Mouse (Mus musculus) heart, embryonic 11.5 days (tissue): ENCODE results near the gene Nip7. TPM values are rescaled to one million over a fixed set of nuclear protein-coding genes. Genes with fewer than 3 reads are reported as not detected.

ENCODE experiments used
- ATAC-seq: fragments of 200-750 bp; cut with Nextera tagmentation; replicated peaks from 2 replicates; pipeline ENCODE4 v1.8.0; 2017; ENCODE audit warnings: moderate library complexity; ENCODE audit not compliant: insufficient number of reproducible peaks, low FRiP score, low TSS enrichment
- H3K27ac ChIP-seq: fragments of 300-500 bp; sonication (generic); 2 replicates; pipeline ENCODE4 v1.5.1; 2014; ENCODE audit warnings: mild to moderate bottlenecking, low read depth, low read length
- H3K27me3 ChIP-seq: fragments of 300-500 bp; sonication (generic); 2 replicates; pipeline ENCODE4 v1.6.1; 2014; ENCODE audit warnings: mild to moderate bottlenecking, low read length, mixed read lengths; ENCODE audit not compliant: control insufficient read depth, insufficient read depth
- H3K36me3 ChIP-seq: fragments of 300-500 bp; sonication (generic); 2 replicates; pipeline ENCODE4 v1.6.1; 2014; ENCODE audit warnings: mild to moderate bottlenecking, low read length, moderate library complexity, mixed read lengths; ENCODE audit not compliant: control insufficient read depth, insufficient read depth
- H3K4me1 ChIP-seq: fragments of 300-500 bp; sonication (generic); 2 replicates; pipeline ENCODE4 v1.6.1; 2014; ENCODE audit warnings: low read length; ENCODE audit not compliant: control insufficient read depth, insufficient read depth
- H3K4me2 ChIP-seq: fragments of 300-500 bp; sonication (generic); 2 replicates; pipeline ENCODE4 v1.6.1; 2014; ENCODE audit warnings: mild to moderate bottlenecking, moderate library complexity
- H3K4me3 ChIP-seq: fragments of 300-500 bp; sonication (generic); 2 replicates; pipeline ENCODE4 v1.5.1; 2014; ENCODE audit warnings: low read depth, low read length
- H3K9ac ChIP-seq: fragments of 300-500 bp; sonication (generic); 2 replicates; pipeline ENCODE4 v1.6.1; 2014; ENCODE audit warnings: mild to moderate bottlenecking, low read depth, low read length, moderate library complexity
- H3K9me3 ChIP-seq: fragments of 300-500 bp; sonication (generic); replicated peaks from 2 replicates; pipeline ENCODE4 v1.6.1; 2016; ENCODE audit warnings: low read length; ENCODE audit not compliant: control insufficient read depth
- WGBS: fragments of 180-500 bp; shearing (Covaris S2); extraction: QIAGEN DNeasy Blood & Tissue Kit; methylation state at CpG from one replicate; pipeline ENCODE4 v1.1.7; 2014; ENCODE audit not compliant: insufficient replicate concordance; 5-methylcytosine and 5-hydroxymethylcytosine counted together
- polyA plus RNA-seq: library from polyadenylated mRNA; unstranded; fragments of >200 nt; fragmentation: Nextera tagmentation; extraction: Ambion mirVana; gene quantifications from 2 replicates; pipeline ENCODE4 v1.2.1, GENCODE M21; 2014

Gene Nip7
- polyA plus RNA-seq, 1 experiment from 2014 or later = 66.9 TPM

DNA sequence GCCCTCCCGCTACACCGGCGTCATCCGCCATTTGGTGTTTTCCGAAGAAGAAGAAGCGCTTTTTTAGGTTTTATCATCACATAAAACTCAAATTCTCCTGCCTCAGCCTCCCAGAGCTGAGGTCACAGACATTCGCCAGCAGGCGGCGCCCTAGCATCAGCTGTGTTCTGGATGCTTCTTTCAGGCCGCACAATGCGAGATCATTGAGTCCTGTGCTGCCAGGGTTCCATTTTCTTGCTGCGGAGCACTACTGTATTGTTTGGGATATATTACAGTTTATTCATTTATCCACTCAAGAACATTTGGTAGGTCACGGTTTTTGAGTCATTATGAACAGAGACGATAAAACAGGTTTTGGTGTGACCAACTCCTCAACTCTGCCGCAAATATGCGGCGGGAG, 28.7 kb downstream of the Nip7 start:
- no peak overlapping the region for H3K9ac ChIP-seq
- peaks cover 41% of the 10 kb centered on the region for H3K36me3 ChIP-seq
- no peak overlapping the region for H3K4me3 ChIP-seq
- no peak for ATAC-seq
- no peak overlapping the region for H3K27ac ChIP-seq
- H3K4me2 ChIP-seq = no peak overlapping the region
- H3K4me1 ChIP-seq = no peaks in the 10 kb centered on the region
- H3K9me3 ChIP-seq = no peaks in the 10 kb centered on the region
- no peaks in the 10 kb centered on the region for H3K27me3 ChIP-seq
- 98% methylated on average over 17 of the region's 17 CpGs for WGBS

DNA sequence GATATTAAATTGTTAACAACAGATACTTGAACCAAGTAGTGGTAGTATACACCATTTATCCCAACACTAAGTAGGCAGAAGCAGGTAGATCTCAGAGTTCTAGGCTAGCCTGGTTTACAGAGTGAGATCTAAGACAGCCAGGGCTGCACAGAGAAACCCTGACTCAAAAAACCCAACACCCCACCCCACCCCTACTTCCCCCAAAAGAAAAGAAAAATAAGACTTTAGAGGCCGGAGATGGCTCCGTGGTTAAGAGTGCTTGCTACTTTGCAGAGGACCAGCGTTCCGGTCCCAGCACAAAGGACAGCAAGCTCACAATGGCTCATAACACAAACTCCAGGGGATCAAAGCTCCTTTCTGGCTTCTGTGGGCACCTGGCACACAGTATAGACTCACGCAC, 29.3 kb downstream of the Nip7 start:
- Histone ChIP-seq H3K36me3 (peaks cover 36% of the 10 kb centered on the region), H3K4me1 (no peaks in the 10 kb centered on the region), H3K27me3 (no peaks in the 10 kb centered on the region), H3K4me3 (no peak overlapping the region), H3K9me3 (no peaks in the 10 kb centered on the region), H3K4me2 (no peak overlapping the region), H3K9ac (no peak overlapping the region), H3K27ac (no peak overlapping the region)
- ATAC-seq = no peak
- WGBS = 89% methylated on average over 5 of the region's 5 CpGs

DNA sequence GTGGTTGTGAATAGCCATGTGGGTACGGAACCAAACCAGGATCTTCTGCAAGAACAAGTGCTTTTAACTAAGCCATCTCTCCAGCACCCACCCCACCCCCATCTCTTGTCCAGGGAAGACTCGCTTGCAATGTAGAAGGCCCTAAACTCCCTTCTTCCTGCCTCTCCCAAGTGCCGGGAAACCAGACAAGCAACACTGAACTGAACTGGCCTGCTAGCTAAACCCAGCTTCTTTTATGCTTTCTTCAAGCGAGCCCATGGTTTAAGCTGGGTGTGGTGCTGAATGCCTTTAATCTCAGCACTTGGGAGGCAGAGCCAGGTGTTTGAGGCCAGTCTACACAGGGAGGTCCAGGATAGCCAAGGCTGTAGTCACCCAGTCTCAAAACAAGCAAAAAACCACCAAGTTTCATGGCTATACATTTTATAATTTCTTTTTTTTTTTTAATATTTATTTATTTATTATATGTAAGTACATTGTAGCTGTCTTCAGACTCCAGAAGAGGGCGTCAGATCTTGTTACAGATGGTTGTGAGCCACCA, 31.9 kb downstream of the Nip7 start:
- no peak for ATAC-seq
- WGBS = 92% methylated on average over 5 of the region's 5 CpGs
- H3K4me1 ChIP-seq = no peaks in the 10 kb centered on the region
- H3K36me3 ChIP-seq = peaks cover 27% of the 10 kb centered on the region
- no peak overlapping the region for H3K4me2 ChIP-seq
- no peak overlapping the region for H3K4me3 ChIP-seq
- no peak overlapping the region for H3K9ac ChIP-seq
- H3K27me3 ChIP-seq = no peaks in the 10 kb centered on the region
- H3K27ac ChIP-seq = no peak overlapping the region
- H3K9me3 ChIP-seq = no peaks in the 10 kb centered on the region

DNA sequence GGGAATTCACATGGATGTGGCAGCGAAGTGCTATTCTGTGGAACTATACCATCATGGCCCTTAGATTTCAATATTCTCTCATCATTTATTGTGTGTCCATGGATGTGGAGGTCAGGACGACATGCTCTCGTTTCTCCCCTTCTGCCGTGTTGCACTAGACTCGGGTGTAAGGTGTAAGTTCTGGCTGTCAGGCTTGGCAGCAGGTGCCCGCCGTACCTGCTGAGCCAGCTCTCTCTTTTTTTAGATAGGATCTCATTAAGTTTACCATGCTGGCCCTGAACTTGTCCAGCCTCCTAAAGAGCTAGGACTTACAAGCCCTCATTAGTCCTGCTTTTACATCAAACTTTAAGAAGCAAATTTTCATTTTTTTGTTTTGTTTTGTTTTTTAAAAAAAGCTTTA, 33.9 kb downstream of the Nip7 start:
- Histone ChIP-seq H3K9ac (no peak overlapping the region), H3K9me3 (no peaks in the 10 kb centered on the region), H3K27me3 (no peaks in the 10 kb centered on the region), H3K4me2 (no peak overlapping the region), H3K27ac (no peak overlapping the region), H3K36me3 (peaks cover 33% of the 10 kb centered on the region), H3K4me3 (no peak overlapping the region), H3K4me1 (no peaks in the 10 kb centered on the region)
- WGBS = 89% methylated on average over 7 of the region's 7 CpGs
- ATAC-seq = no peak

DNA sequence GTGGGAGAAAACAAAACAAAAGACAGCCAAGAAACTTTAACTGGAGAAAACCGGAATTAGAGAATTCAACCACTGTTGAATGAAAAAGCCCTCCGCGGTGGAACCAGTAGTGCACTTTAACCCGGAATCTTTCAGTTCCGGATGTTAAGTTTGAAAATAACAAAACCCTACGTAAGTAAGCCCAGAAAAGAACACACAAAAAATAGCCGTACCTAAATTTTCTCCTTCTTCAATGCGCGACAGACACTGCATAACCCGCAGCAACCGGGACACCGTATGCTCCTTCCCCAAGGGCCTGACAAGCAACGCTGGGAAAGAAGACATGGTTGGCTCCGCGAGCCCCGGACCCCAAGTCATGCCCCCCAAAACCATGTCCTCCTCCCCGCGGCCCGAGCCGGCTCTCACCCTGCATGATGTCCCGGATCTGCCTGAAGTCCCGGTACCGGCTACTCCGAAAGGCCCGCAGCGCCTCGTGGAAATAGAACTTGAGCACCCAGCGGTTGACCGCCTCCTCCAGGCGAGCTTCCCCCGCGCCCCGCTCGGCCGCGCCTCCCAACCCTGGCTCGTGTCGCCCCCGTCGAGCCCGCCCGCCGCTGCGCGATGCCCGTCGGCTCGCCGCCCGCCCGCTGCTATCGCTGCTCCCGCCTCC, 39.2 kb downstream of the Nip7 start:
- peak overlapping the region; percentile 84 for H3K9ac ChIP-seq
- peak overlapping the region; percentile 83 for H3K4me3 ChIP-seq
- peaks cover 14% of the 10 kb centered on the region; the same call in 1 of the 2 replicates for H3K36me3 ChIP-seq
- H3K4me1 ChIP-seq = no peaks in the 10 kb centered on the region
- no peaks in the 10 kb centered on the region for H3K27me3 ChIP-seq
- peak; percentile 82 for ATAC-seq
- H3K27ac ChIP-seq = peak overlapping the region; percentile 87
- WGBS = 1% methylated on average over 53 of the region's 53 CpGs
- H3K4me2 ChIP-seq = peak overlapping the region; percentile 68
- no peaks in the 10 kb centered on the region for H3K9me3 ChIP-seq

DNA sequence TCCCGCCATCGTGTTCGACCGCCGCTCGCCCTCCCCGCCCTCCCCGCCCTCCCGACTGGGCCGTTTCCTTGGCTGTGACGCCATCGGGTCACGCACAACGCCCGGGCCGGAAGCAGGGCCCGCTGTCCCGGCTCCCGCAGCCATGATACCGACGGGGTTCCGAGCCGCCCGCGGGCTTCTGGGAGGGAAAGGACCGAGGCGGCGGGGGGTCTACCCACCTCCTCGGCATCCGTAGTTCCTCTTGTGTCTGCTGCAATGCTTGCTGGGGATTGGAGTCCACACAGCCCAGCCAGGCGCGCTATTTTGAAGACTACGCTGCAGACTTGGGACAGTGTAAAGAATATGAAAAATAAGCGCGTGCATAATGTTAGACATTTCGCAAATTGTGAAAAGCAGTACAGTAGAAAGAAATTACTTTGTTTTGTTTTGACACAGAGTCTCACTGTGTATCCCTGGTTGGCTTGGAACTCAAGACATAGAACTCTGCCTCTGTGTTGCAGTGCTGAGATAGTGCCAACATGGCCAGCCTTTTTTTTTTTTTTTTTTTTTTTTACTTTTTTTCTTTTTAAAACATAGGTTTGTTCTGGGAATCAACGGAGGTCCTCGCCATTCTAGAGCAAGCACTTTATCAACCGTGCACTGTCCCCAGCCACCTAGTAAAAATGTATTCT, 39.8 kb downstream of the Nip7 start, which contains the start of gene Terf2:
Gene Terf2, minus strand, starts transcription at position 182 of the 671 bp plus-strand sequence.
- H3K4me2 ChIP-seq = peak within 1 kb of the TSS; percentile 68
- peak within 1 kb of the TSS; percentile 84 for H3K9ac ChIP-seq
- H3K4me1 ChIP-seq = no peaks in the 10 kb centered on the region
- no peaks in the 10 kb centered on the region for H3K27me3 ChIP-seq
- H3K36me3 ChIP-seq = 0 out of 2 replicates have a peak, but pooled peaks cover 12% of the 10 kb centered on the region
- WGBS = 4% methylated on average over 39 of the region's 39 CpGs
- H3K27ac ChIP-seq = peak within 1 kb of the TSS; percentile 87
- no peaks in the 10 kb centered on the region for H3K9me3 ChIP-seq
- H3K4me3 ChIP-seq = peak within 1 kb of the TSS; percentile 83
- ATAC-seq = peak; percentile 92

DNA sequence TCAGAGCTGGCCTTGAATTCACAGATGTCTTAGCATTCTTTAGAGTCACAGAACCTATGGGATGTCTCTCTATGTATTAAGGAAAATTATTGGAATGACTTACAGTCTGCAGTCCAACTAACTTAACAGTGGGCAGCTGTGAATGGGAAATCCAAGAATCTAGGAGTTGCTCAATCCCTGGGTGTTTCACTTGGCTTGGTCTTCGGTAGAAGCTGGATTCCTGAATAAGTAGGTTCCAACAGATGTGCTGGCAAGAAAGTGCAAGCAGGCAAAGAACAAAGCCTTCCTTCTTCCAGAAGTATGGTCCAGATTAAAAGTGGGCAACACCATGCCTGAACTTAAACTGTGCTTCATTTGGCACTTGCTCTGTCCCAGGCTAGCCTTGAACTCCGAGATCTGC, 44.0 kb downstream of the Nip7 start:
- no peaks in the 10 kb centered on the region for H3K27me3 ChIP-seq
- no peak overlapping the region for H3K4me2 ChIP-seq
- WGBS = 75% methylated on average over 2 of the region's 2 CpGs
- H3K9ac ChIP-seq = no peak overlapping the region
- no peak overlapping the region for H3K27ac ChIP-seq
- no peak for ATAC-seq
- H3K9me3 ChIP-seq = no peaks in the 10 kb centered on the region
- H3K36me3 ChIP-seq = no peaks in the 10 kb centered on the region
- H3K4me1 ChIP-seq = no peaks in the 10 kb centered on the region
- no peak overlapping the region for H3K4me3 ChIP-seq

DNA sequence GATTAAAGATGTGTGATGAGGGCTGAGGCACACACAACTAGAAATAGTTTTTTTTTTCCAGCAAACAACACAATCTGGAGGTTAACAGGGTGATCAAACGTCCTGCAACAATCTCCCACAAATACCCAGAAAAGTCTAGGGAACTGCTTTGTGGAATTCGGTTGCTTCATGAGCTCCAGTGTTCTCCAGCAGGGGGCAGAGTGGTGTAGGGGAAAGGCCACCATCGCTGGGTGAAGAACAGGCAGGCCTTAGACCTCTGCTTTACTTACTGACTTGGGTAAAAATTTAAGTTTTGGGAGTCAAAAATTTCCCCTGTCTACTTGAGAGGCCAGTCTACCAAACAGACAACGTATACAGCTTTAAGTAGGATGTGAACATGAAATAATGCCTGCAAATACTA, 47.9 kb downstream of the Nip7 start:
- ATAC-seq = no peak
- H3K9me3 ChIP-seq = no peaks in the 10 kb centered on the region
- 7% methylated on average over 4 of the region's 4 CpGs for WGBS

More for the DNA sequence above, 47.9 kb downstream of the Nip7 start:
- Histone ChIP-seq H3K27me3 (no peaks in the 10 kb centered on the region), H3K4me1 (no peaks in the 10 kb centered on the region), H3K4me2 (no peak overlapping the region), H3K36me3 (no peaks in the 10 kb centered on the region), H3K27ac (no peak overlapping the region), H3K9ac (no peak overlapping the region), H3K4me3 (no peak overlapping the region)
